Mouse (Mus musculus): ENCODE measurements at regions not wholly inside any gene's neighbourhood (a gene's known extent, or its start where the extent isn't known, plus 50 kb on each side); places are given as distances from the start of the nearest gene placed in this dataset.

GRCm38 (mm10) chr15:74294691-74295090 lies 341.5 kb downstream of the Mroh4 start:
- H3K9me3 ChIP-seq (ENCODE audit: control insufficient read depth, low read depth, low read length), result no peaks in the 10 kb centered on the region
- H3K36me3 ChIP-seq (ENCODE audit: control insufficient read depth, insufficient read depth, low read length), result no peaks in the 10 kb centered on the region
- H3K4me1 ChIP-seq (ENCODE audit: control insufficient read depth, insufficient read depth, low read length), result no peaks in the 10 kb centered on the region
- no peak overlapping the region for H3K27ac ChIP-seq (ENCODE audit: low read length)
- H3K4me2 ChIP-seq (replicated peaks; ENCODE audit: low read depth, low read length), result no peak overlapping the region
- H3K9ac ChIP-seq (replicated peaks; ENCODE audit: low read depth, low read length), result no peak overlapping the region
- ATAC-seq (ENCODE audit: insufficient number of reproducible peaks, insufficient read depth, low FRiP score, low read depth), result no peak
- no peak overlapping the region for H3K4me3 ChIP-seq (ENCODE audit: low read depth, low read length)
- no peaks in the 10 kb centered on the region for H3K27me3 ChIP-seq (ENCODE audit: control insufficient read depth, insufficient read depth, low read length)
- WGBS, result 67% methylated on average over 10 of the region's 10 CpGs

- WGBS, result 80% methylated on average over 10 of the region's 10 CpGs
- H3K4me3 ChIP-seq (ENCODE audit: low read depth, low read length), result no peak overlapping the region
- H3K27ac ChIP-seq (ENCODE audit: low read length), result no peak overlapping the region
- H3K27me3 ChIP-seq (ENCODE audit: control insufficient read depth, insufficient read depth, low read length), result no peaks in the 10 kb centered on the region
- no peaks in the 10 kb centered on the region for H3K4me1 ChIP-seq (ENCODE audit: control insufficient read depth, insufficient read depth, low read length)
- no peak overlapping the region for H3K4me2 ChIP-seq (replicated peaks; ENCODE audit: low read depth, low read length)
- H3K36me3 ChIP-seq (ENCODE audit: control insufficient read depth, insufficient read depth, low read length), result no peaks in the 10 kb centered on the region
- ATAC-seq (ENCODE audit: insufficient number of reproducible peaks, insufficient read depth, low FRiP score, low read depth), result no peak
- H3K9me3 ChIP-seq (ENCODE audit: control insufficient read depth, low read depth, low read length), result no peaks in the 10 kb centered on the region
- no peak overlapping the region for H3K9ac ChIP-seq (replicated peaks; ENCODE audit: low read depth, low read length)
Measured at GRCm38 (mm10) chr15:74294109-74294508, 342.0 kb downstream of the Mroh4 start.

GRCm38 (mm10) chr15:74287492-74287891 lies 348.7 kb downstream of the Mroh4 start:
- no peaks in the 10 kb centered on the region for H3K27me3 ChIP-seq (ENCODE audit: control insufficient read depth, insufficient read depth, low read length)
- H3K4me2 ChIP-seq (replicated peaks; ENCODE audit: low read depth, low read length), result no peak overlapping the region
- 75% methylated on average over 2 of the region's 2 CpGs for WGBS
- no peak overlapping the region for H3K27ac ChIP-seq (ENCODE audit: low read length)
- no peaks in the 10 kb centered on the region for H3K36me3 ChIP-seq (ENCODE audit: control insufficient read depth, insufficient read depth, low read length)
- no peaks in the 10 kb centered on the region for H3K4me1 ChIP-seq (ENCODE audit: control insufficient read depth, insufficient read depth, low read length)
- no peak overlapping the region for H3K4me3 ChIP-seq (ENCODE audit: low read depth, low read length)
- no peak overlapping the region for H3K9ac ChIP-seq (replicated peaks; ENCODE audit: low read depth, low read length)
- ATAC-seq (ENCODE audit: insufficient number of reproducible peaks, insufficient read depth, low FRiP score, low read depth), result no peak
- no peaks in the 10 kb centered on the region for H3K9me3 ChIP-seq (ENCODE audit: control insufficient read depth, low read depth, low read length)

GRCm38 (mm10) chr15:74283172-74283534 lies 353.0 kb downstream of the Mroh4 start:
- no peaks in the 10 kb centered on the region for H3K4me1 ChIP-seq (ENCODE audit: control insufficient read depth, insufficient read depth, low read length)
- no peak overlapping the region for H3K27ac ChIP-seq (ENCODE audit: low read length)
- no peak overlapping the region for H3K4me3 ChIP-seq (ENCODE audit: low read depth, low read length)
- H3K36me3 ChIP-seq (ENCODE audit: control insufficient read depth, insufficient read depth, low read length), result no peaks in the 10 kb centered on the region
- no peaks in the 10 kb centered on the region for H3K27me3 ChIP-seq (ENCODE audit: control insufficient read depth, insufficient read depth, low read length)
- H3K9me3 ChIP-seq (ENCODE audit: control insufficient read depth, low read depth, low read length), result no peaks in the 10 kb centered on the region
- H3K4me2 ChIP-seq (replicated peaks; ENCODE audit: low read depth, low read length), result no peak overlapping the region
- ATAC-seq (ENCODE audit: insufficient number of reproducible peaks, insufficient read depth, low FRiP score, low read depth), result no peak
- no peak overlapping the region for H3K9ac ChIP-seq (replicated peaks; ENCODE audit: low read depth, low read length)
- 52% methylated on average over 5 of the region's 5 CpGs for WGBS

GRCm38 (mm10) chr15:74282440-74283171 lies 353.5 kb downstream of the Mroh4 start:
- no peaks in the 10 kb centered on the region for H3K9me3 ChIP-seq (ENCODE audit: control insufficient read depth, low read depth, low read length)
- H3K27ac ChIP-seq (ENCODE audit: low read length), result no peak overlapping the region
- no peaks in the 10 kb centered on the region for H3K4me1 ChIP-seq (ENCODE audit: control insufficient read depth, insufficient read depth, low read length)
- H3K4me2 ChIP-seq (replicated peaks; ENCODE audit: low read depth, low read length), result no peak overlapping the region
- H3K27me3 ChIP-seq (ENCODE audit: control insufficient read depth, insufficient read depth, low read length), result no peaks in the 10 kb centered on the region
- 72% methylated on average over 7 of the region's 7 CpGs for WGBS
- no peak for ATAC-seq (ENCODE audit: insufficient number of reproducible peaks, insufficient read depth, low FRiP score, low read depth)
- H3K36me3 ChIP-seq (ENCODE audit: control insufficient read depth, insufficient read depth, low read length), result no peaks in the 10 kb centered on the region
- no peak overlapping the region for H3K4me3 ChIP-seq (ENCODE audit: low read depth, low read length)
- H3K9ac ChIP-seq (replicated peaks; ENCODE audit: low read depth, low read length), result no peak overlapping the region

- ATAC-seq (ENCODE audit: insufficient number of reproducible peaks, insufficient read depth, low FRiP score, low read depth), result no peak
- H3K36me3 ChIP-seq (ENCODE audit: control insufficient read depth, insufficient read depth, low read length), result no peaks in the 10 kb centered on the region
- H3K4me2 ChIP-seq (replicated peaks; ENCODE audit: low read depth, low read length), result no peak overlapping the region
- H3K9ac ChIP-seq (replicated peaks; ENCODE audit: low read depth, low read length), result no peak overlapping the region
- no peaks in the 10 kb centered on the region for H3K27me3 ChIP-seq (ENCODE audit: control insufficient read depth, insufficient read depth, low read length)
- H3K27ac ChIP-seq (ENCODE audit: low read length), result no peak overlapping the region
- H3K4me3 ChIP-seq (ENCODE audit: low read depth, low read length), result no peak overlapping the region
- no peaks in the 10 kb centered on the region for H3K4me1 ChIP-seq (ENCODE audit: control insufficient read depth, insufficient read depth, low read length)
- WGBS, result 88% methylated on average over 5 of the region's 5 CpGs
- H3K9me3 ChIP-seq (ENCODE audit: control insufficient read depth, low read depth, low read length), result no peaks in the 10 kb centered on the region
Measured at GRCm38 (mm10) chr15:74274435-74274834, 361.7 kb downstream of the Mroh4 start.

GRCm38 (mm10) chr15:74262587-74263210 lies 373.5 kb downstream of the Mroh4 start:
- H3K4me3 ChIP-seq (ENCODE audit: low read depth, low read length), result no peak overlapping the region
- ATAC-seq (ENCODE audit: insufficient number of reproducible peaks, insufficient read depth, low FRiP score, low read depth), result no peak
- no peaks in the 10 kb centered on the region for H3K9me3 ChIP-seq (ENCODE audit: control insufficient read depth, low read depth, low read length)
- no peaks in the 10 kb centered on the region for H3K27me3 ChIP-seq (ENCODE audit: control insufficient read depth, insufficient read depth, low read length)
- no peaks in the 10 kb centered on the region for H3K36me3 ChIP-seq (ENCODE audit: control insufficient read depth, insufficient read depth, low read length)
- H3K4me2 ChIP-seq (replicated peaks; ENCODE audit: low read depth, low read length), result no peak overlapping the region
- no peaks in the 10 kb centered on the region for H3K4me1 ChIP-seq (ENCODE audit: control insufficient read depth, insufficient read depth, low read length)
- no peak overlapping the region for H3K9ac ChIP-seq (replicated peaks; ENCODE audit: low read depth, low read length)
- WGBS, result 63% methylated on average over 9 of the region's 9 CpGs
- no peak overlapping the region for H3K27ac ChIP-seq (ENCODE audit: low read length)

- Histone ChIP-seq H3K9ac (replicated peaks; ENCODE audit: low read depth, low read length) (no peak overlapping the region), H3K27me3 (ENCODE audit: control insufficient read depth, insufficient read depth, low read length) (no peaks in the 10 kb centered on the region), H3K9me3 (ENCODE audit: control insufficient read depth, low read depth, low read length) (no peaks in the 10 kb centered on the region), H3K4me2 (replicated peaks; ENCODE audit: low read depth, low read length) (no peak overlapping the region), H3K4me1 (ENCODE audit: control insufficient read depth, insufficient read depth, low read length) (no peaks in the 10 kb centered on the region), H3K27ac (ENCODE audit: low read length) (no peak overlapping the region), H3K36me3 (ENCODE audit: control insufficient read depth, insufficient read depth, low read length) (no peaks in the 10 kb centered on the region), H3K4me3 (ENCODE audit: low read depth, low read length) (no peak overlapping the region)
- no peak for ATAC-seq (ENCODE audit: insufficient number of reproducible peaks, insufficient read depth, low FRiP score, low read depth)
- WGBS, result 88% methylated on average over 13 of the region's 13 CpGs
Measured at GRCm38 (mm10) chr15:74258610-74259009, 377.5 kb downstream of the Mroh4 start.

Measured in stomach, embryonic 14.5 days (tissue).